Mouse (Mus musculus): ENCODE measurements around the gene Jmjd8.

Gene Jmjd8

GRCm38 (mm10) chr17:25808789-25809605, 19.7 kb upstream of the Jmjd8 start, which contains the start of gene Fbxl16:
Fbxl16 (plus strand) TSS chr17:25809085.
- peak; percentile 60 to 83 for DNase-seq

DNA sequence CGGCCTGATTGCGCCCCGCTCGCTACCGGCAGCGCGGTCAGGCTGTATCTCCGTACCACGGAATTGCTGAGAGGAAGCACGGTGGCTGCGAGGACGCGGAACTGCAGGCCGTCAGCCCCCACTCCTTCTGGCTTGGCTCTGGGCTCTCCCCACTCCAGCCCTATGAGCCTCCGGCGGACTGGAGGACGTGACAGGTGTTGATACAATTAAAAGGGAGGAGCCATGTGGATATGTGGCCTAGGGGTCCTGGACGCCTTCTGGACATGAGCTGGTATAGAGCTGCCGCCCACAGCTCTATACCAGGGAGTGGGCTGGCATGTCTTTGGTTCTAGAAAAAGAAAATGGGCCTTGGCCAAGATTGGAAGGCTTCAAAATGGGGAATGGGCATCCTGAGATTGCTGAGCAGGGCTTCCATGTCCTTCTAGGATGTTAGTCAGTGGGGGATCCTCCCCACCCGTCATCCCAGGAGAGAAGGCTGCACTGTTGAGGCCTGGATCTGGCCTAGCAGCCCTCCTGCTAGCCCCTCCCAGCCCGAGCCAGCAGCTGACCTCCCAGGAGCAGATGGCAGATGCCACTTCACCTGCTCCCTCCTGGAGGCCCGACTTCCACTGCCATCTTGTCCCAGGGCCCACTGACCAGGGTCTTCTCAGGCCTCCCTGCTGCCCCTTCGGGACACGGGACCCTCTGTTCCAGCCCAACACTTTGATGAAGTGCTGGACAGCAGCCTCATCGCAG, 18.9 kb upstream of the Jmjd8 start:
- DNase-seq = no peak

DNA sequence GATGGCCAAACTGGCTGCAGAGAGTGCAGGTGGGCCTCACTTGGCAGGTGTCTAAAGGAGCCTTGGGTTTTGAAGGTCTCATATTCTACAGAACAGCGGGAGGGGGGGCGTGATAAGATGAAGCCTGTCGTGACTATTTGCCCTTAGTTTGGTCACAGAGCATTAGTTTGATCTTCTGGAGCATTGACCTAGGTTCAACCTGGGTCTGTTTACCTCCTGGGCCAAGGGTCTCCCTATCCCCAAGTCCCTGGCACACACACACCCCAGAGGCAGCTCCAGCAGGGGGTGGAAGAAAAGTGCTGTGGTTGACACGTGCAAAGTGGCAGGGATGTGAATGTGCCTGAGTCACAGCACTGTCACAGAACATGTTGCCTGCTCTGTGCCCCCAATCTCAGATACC, 17.8 kb upstream of the Jmjd8 start:
- no peak for DNase-seq

- DNase-seq = peak; percentile 89 to 92
Measured at GRCm38 (mm10) chr17:25813471-25813870, 15.2 kb upstream of the Jmjd8 start.

- no peak for DNase-seq
Measured at GRCm38 (mm10) chr17:25817662-25818061, 11.0 kb upstream of the Jmjd8 start.

GRCm38 (mm10) chr17:25818851-25819780, 9.6 kb upstream of the Jmjd8 start:
- DNase-seq = peak in 1 of 2 experiments; percentile 34

- DNase-seq = peak; percentile 78 to 85
Measured at GRCm38 (mm10) chr17:25823452-25823851, 5.2 kb upstream of the Jmjd8 start, which contains the start of gene Wdr24. Wdr24 (plus strand) TSS chr17:25823627.

GRCm38 (mm10) chr17:25824362-25825142, 4.1 kb upstream of the Jmjd8 start:
- no peak for DNase-seq

- no peak for DNase-seq
Measured at GRCm38 (mm10) chr17:25825311-25825710, 3.4 kb upstream of the Jmjd8 start.

- no peak for DNase-seq
Measured at GRCm38 (mm10) chr17:25825984-25826570, 2.6 kb upstream of the Jmjd8 start.

DNA sequence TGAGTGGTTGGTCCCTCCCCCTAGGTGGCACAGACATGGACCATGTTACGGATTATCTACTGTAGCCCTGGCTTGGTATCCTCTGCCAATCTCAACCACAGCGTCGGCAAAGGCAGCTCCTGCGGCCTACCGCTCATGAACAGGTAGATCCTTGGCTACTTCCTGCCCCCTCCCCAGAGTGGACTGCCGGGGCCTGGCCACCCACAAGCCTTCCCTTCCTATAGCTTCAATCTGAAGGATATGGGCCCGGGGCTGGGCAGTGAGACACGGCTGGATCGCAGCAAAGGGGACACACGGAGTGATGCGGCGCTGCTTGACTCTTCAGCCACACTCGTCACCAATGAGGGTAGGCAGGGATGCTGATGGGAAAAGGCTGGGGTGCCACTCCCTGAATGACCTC, 1.7 kb upstream of the Jmjd8 start:
- no peak for DNase-seq

DNA sequence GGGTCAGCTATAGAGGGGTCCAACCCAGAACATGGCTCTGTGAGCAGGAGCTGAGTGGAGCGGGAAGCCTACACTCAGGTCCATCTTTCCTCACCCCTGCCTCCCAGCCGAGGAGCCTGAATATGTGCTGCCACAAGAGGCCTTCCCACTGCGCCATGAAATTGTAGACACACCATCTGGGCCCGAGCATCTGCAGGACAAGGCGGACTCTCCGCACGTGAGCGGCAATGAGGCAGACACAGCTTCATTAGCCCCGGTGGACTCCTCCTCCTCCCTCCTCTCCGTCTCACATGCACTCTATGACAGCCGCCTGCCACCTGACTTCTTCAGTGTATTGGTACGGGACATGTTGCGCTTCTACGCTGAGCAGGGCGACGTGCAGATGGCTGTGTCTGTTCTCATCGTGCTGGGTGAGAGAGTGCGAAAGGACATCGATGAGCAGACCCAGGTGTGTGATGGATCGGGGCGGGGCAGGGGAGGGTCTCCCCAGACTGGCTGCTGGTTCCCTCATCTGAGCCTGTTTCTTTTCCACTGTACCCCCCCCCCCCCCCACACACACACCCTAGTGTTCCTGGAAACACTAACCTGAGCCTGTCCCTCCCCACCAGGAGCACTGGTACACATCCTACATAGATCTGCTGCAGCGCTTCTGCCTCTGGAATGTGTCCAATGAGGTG, 983 bp upstream of the Jmjd8 start:
- no peak for DNase-seq

GRCm38 (mm10) chr17:25828223-25828594, 458 bp upstream of the Jmjd8 start:
- no peak for DNase-seq

DNA sequence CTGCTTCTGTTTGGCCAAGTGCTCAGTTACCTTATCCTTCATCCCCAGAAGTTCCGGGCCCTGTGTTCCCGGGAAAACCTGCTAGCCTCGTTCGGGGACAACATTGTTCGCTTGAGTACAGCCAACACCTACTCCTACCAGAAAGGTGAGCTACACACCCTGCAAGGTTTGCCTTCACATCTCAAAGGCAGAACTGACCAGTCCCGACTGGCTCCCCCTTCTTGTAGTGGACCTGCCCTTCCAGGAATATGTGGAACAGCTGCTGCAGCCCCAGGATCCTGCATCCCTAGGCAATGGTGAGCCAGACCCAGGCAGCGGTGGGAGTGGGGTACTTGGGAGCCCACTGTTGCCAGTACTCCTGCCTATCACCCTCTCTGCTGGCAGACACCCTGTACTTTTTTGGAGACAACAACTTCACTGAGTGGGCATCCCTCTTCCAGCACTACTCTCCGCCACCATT, 921 bp downstream of the Jmjd8 start:
- DNase-seq = no peak

DNA sequence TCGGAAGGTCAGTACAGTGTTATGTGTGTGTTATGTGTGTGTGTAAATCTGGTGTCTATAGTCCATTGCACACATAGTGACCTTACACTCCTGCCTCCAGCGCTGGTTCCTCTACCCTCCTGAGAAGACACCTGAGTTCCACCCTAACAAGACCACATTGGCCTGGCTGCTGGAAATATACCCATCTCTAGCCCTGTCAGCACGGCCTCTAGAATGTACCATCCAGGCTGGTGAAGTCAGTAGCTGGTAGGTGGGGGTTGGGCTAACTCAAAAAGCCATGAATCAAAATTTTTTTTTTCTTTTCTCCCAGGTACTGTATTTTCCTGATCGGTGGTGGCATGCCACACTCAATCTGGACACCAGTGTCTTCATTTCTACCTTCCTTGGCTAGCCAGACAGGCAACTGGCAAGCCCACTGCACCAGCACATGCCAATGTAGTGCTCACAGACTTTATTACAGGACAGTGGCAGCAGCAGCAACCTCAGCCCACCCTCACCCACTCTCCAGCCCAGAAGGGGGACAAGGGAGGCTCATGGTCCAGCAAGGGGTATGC, 1.6 kb downstream of the Jmjd8 start:
- no peak for DNase-seq

DNA sequence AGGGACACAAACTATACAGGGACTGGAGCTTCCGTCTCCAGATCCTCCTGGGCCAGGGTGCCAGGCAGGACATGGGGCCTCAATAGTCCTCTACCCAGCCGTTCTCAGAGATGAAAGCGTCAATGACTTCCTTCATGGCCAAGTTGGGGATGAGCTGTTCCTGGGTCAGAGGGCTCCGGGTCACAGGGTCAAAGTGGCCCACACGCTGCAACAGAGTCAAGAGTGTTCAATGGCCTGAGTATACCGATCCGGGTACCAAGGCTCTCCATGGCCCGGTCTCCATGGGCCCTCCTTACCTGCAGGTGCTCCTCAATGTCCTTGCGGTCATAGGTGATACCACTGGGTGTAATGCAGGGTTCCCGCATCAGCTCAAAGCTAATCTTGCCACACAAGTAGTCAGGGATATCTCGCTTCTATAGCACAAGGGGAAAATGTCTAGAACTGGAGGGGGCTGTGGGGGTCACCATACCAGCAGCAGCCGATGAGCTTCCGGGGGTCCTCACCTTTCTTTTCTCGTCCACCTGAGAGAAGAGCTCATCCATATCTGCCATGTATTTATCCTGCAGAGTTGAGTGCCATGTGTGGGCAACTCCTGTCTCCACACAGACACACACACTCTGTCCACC, 2.3 kb downstream of the Jmjd8 start:
- DNase-seq = no peak

- DNase-seq = peak in 1 of 2 experiments; percentile 53
Measured at GRCm38 (mm10) chr17:25831451-25832281, 3.0 kb downstream of the Jmjd8 start.

GRCm38 (mm10) chr17:25832436-25833290, 4.0 kb downstream of the Jmjd8 start:
- DNase-seq = peak; percentile 100
